Mouse (Mus musculus): ENCODE measurements at regions not wholly inside any gene's neighbourhood (a gene's known extent, or its start where the extent isn't known, plus 50 kb on each side); places are given as distances from the start of the nearest gene placed in this dataset.

DNA sequence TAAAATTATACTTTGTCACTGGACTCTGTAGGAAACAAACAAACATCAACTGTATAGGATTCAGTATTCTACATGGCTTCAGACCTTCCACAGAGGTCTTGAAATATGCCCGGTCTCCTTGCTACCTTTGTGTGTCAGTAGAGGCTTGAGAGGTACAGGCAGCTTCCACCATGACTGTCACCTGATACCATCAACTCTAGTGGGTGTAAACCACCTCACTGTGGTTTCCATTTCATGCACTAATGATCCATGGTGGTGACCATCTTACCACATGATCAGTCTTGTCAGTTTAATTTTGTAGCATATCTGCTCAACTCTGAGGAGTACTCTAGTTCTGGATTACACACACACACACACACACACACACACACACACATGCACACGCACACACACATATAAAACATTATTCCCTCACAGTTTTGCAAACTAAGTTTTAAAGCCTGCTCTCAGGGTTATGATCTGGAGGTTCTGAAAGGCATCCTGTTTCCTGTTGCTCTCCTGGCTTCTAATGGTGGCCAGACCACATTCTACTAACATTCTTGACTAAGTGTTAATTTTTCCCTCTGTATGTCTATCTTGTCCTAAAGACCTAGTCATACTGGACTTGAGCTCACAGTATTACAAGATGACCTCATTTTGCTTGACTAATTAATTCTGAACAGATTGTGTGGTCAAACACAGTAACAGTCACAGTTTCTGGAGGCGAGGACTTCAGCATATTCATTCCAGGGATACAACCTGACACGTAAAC is 106.7 kb upstream of the Rgs1 start:
- Histone ChIP-seq H3K4me1 (ENCODE audit: insufficient read depth, low read length) (no peaks in the 10 kb centered on the region), H3K4me3 (ENCODE audit: low read length) (no peak overlapping the region), H3K27me3 (ENCODE audit: insufficient read depth, low read length) (no peaks in the 10 kb centered on the region), H3K9ac (replicated peaks; ENCODE audit: low read length) (no peak overlapping the region), H3K4me2 (ENCODE audit: low read depth, low read length) (no peak overlapping the region), H3K36me3 (ENCODE audit: insufficient read depth, low read length) (no peaks in the 10 kb centered on the region), H3K27ac (no peak overlapping the region), H3K9me3 (ENCODE audit: low read length) (no peaks in the 10 kb centered on the region)
- WGBS, result 90% methylated on average over 4 of the region's 4 CpGs
- no peak for TF ChIP-seq CTCF (IDR thresholded peaks at IDR 0.05; ENCODE audit: low read depth)
- no peak for ATAC-seq
- no peak for DNase-seq (ENCODE audit: low spot score)

DNA sequence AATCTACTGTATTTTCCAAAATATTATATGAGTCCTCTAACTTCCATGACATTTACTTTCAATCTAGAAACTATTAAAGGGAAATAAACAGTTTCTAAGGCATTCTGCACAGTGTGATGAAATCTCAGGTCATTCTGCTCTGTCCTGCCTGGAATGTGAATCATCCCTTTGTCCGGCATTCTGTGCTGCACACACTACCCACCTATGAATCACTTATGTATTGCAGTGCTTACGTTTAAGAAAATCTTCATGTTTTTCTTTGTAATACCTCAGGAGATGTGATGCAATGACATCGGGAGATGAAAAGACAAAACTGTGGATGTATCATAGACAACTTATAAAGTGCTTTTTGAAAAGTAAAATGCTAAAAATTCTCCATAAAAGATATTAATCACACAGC is 106.0 kb upstream of the Rgs1 start:
- no peak overlapping the region for H3K4me2 ChIP-seq (ENCODE audit: low read depth, low read length)
- ATAC-seq (no peak), DNase-seq (ENCODE audit: low spot score) (no peak)
- no peak overlapping the region for H3K9ac ChIP-seq (replicated peaks; ENCODE audit: low read length)
- H3K9me3 ChIP-seq (ENCODE audit: low read length), result no peaks in the 10 kb centered on the region
- H3K27me3 ChIP-seq (ENCODE audit: insufficient read depth, low read length), result no peaks in the 10 kb centered on the region
- H3K4me3 ChIP-seq (ENCODE audit: low read length), result no peak overlapping the region
- no peaks in the 10 kb centered on the region for H3K4me1 ChIP-seq (ENCODE audit: insufficient read depth, low read length)
- H3K36me3 ChIP-seq (ENCODE audit: insufficient read depth, low read length), result no peaks in the 10 kb centered on the region
- H3K27ac ChIP-seq, result no peak overlapping the region
- no peak for TF ChIP-seq CTCF (IDR thresholded peaks at IDR 0.05; ENCODE audit: low read depth)
- 89% methylated on average over 3 of the region's 3 CpGs for WGBS

DNA sequence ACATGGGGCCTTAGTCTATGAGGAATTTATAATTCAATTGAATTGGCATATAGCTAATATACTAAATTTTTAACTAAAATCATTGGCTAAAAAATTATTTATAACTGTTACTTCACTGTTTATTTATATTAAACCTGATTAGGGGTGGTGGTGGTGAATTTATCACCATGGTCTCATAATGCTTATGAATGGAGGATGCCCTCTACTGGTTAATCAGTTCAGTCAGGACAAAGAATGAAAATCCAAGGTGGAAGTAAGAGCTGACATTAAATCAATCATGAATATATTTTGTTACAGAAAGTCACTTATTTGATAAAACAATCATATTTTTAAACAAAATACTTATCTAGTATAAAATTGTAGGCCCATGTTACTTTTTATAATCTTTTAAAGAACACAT is 104.3 kb upstream of the Rgs1 start:
- H3K9ac ChIP-seq (replicated peaks; ENCODE audit: low read length), result no peak overlapping the region
- no peaks in the 10 kb centered on the region for H3K36me3 ChIP-seq (ENCODE audit: insufficient read depth, low read length)
- H3K9me3 ChIP-seq (ENCODE audit: low read length), result no peaks in the 10 kb centered on the region
- H3K27ac ChIP-seq, result no peak overlapping the region
- H3K4me1 ChIP-seq (ENCODE audit: insufficient read depth, low read length), result no peaks in the 10 kb centered on the region
- H3K4me2 ChIP-seq (ENCODE audit: low read depth, low read length), result no peak overlapping the region
- peak; percentile 43 for TF ChIP-seq CTCF (IDR thresholded peaks at IDR 0.05; ENCODE audit: low read depth)
- H3K27me3 ChIP-seq (ENCODE audit: insufficient read depth, low read length), result no peaks in the 10 kb centered on the region
- ATAC-seq (no peak), DNase-seq (ENCODE audit: low spot score) (peak; percentile 9)
- no peak overlapping the region for H3K4me3 ChIP-seq (ENCODE audit: low read length)

DNA sequence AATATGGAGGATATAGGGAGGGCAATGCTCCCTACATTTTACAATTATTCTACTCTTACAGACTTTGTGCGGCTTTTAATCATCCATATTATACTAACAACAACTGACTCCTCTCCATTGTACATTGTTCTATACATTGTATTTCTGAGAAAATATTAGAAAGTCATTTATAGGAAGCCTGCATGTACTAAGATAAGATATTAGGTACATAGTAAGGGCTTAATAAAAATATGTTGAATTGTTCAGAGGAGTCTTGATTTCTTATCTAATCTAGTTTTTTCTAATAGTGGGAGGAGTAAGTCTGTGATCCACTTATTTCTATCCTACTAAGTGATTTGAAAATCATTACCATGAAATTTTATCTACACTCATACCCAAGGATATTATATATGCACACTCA is 94.8 kb upstream of the Rgs1 start:
- no peaks in the 10 kb centered on the region for H3K4me1 ChIP-seq (ENCODE audit: insufficient read depth, low read length)
- TF ChIP-seq CTCF (IDR thresholded peaks at IDR 0.05; ENCODE audit: low read depth), result no peak
- 96% methylated on average over 1 of the region's 1 CpGs for WGBS
- ATAC-seq (no peak), DNase-seq (ENCODE audit: low spot score) (no peak)
- H3K4me3 ChIP-seq (ENCODE audit: low read length), result no peak overlapping the region
- H3K27ac ChIP-seq, result no peak overlapping the region
- no peaks in the 10 kb centered on the region for H3K27me3 ChIP-seq (ENCODE audit: insufficient read depth, low read length)
- no peaks in the 10 kb centered on the region for H3K36me3 ChIP-seq (ENCODE audit: insufficient read depth, low read length)
- no peak overlapping the region for H3K9ac ChIP-seq (replicated peaks; ENCODE audit: low read length)
- H3K4me2 ChIP-seq (ENCODE audit: low read depth, low read length), result no peak overlapping the region
- no peaks in the 10 kb centered on the region for H3K9me3 ChIP-seq (ENCODE audit: low read length)

DNA sequence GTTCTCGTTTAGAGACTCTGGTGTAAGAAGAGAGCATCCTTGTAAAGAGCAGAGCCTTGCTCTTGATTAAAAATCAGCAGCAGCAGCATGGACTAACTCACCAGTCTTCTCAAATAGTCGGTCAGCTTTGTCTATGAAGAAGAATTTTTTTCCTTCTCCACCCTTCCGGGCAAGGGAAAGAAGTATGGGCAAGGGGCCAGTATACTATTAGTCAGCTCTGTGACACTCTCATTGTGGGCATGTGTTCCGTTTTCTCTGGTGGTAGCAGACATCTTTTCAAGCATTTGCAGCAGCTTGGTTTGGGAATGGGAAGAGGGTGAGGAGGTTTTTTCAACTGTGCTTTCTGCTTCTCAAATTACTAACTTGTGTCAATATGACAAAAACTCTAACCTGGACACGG is 94.3 kb upstream of the Rgs1 start:
- Histone ChIP-seq H3K9me3 (ENCODE audit: low read length) (no peaks in the 10 kb centered on the region), H3K36me3 (ENCODE audit: insufficient read depth, low read length) (no peaks in the 10 kb centered on the region), H3K4me2 (ENCODE audit: low read depth, low read length) (no peak overlapping the region), H3K9ac (replicated peaks; ENCODE audit: low read length) (no peak overlapping the region), H3K27ac (no peak overlapping the region), H3K4me1 (ENCODE audit: insufficient read depth, low read length) (no peaks in the 10 kb centered on the region), H3K4me3 (ENCODE audit: low read length) (no peak overlapping the region), H3K27me3 (ENCODE audit: insufficient read depth, low read length) (no peaks in the 10 kb centered on the region)
- 61% methylated on average over 5 of the region's 5 CpGs for WGBS
- TF ChIP-seq CTCF (IDR thresholded peaks at IDR 0.05; ENCODE audit: low read depth), result no peak
- ATAC-seq (no peak), DNase-seq (ENCODE audit: low spot score) (no peak)

DNA sequence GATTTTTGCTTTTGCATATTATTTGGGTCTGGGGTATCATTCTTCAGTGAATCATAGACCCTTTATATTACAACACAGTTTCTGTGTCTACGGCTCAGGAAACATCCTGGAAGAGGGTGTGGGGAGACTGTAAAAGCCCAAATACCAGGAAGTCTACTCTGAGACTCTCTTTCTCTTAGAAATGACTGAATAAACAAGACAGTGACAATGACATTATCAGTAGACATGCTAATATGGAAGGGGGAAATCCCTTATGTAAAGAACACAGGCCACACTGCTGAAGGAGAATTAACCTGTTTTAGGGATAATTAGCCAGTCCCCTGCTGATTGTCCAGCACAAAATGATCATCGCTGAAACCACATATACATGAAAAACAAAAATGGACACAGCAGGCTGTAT is 88.5 kb upstream of the Rgs1 start:
- DNase-seq (ENCODE audit: low spot score), result no peak
- 81% methylated on average over 2 of the region's 2 CpGs for WGBS
- H3K9me3 ChIP-seq (ENCODE audit: low read length), result no peaks in the 10 kb centered on the region
- H3K4me3 ChIP-seq (ENCODE audit: low read length), result no peak overlapping the region
- no peaks in the 10 kb centered on the region for H3K36me3 ChIP-seq (ENCODE audit: insufficient read depth, low read length)
- no peak overlapping the region for H3K4me2 ChIP-seq (ENCODE audit: low read depth, low read length)
- H3K4me1 ChIP-seq (ENCODE audit: insufficient read depth, low read length), result no peaks in the 10 kb centered on the region
- H3K27ac ChIP-seq, result no peak overlapping the region
- no peaks in the 10 kb centered on the region for H3K27me3 ChIP-seq (ENCODE audit: insufficient read depth, low read length)
- no peak for TF ChIP-seq CTCF (IDR thresholded peaks at IDR 0.05; ENCODE audit: low read depth)
- no peak for ATAC-seq
- H3K9ac ChIP-seq (replicated peaks; ENCODE audit: low read length), result no peak overlapping the region

DNA sequence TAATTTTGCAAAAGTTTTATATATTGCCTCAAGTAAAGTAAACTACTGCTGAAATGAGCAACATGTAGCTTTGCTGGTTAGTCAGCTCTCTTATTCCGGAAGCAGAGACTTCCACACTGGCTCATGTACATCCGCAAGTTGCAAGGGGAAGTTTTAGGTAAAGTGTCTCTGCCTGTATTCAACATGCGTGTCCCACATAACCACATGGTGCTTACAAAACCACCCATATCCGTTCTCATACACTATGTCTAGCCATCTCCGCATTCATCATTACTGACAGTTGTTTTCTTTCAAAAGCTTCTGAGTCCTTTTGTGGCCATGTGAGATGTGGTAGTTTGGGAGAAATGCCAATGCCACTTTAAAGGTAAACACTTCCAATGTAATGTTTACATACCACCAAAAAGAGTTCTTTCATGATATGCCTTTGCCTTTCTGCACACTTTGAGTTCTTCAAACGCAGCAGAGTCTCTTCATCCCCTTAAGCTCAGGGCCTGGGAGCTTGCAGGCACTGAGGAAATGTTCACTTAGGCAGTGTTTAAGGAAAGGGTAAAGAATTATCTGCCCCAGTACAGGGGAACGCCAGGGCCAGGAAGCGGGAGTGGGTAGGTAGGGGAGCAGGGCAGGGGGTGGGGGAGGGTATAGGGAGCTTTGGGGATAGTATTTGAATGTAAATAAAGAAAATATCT is 81.5 kb upstream of the Rgs1 start:
- no peak overlapping the region for H3K4me2 ChIP-seq (ENCODE audit: low read depth, low read length)
- no peaks in the 10 kb centered on the region for H3K4me1 ChIP-seq (ENCODE audit: insufficient read depth, low read length)
- 82% methylated on average over 8 of the region's 8 CpGs for WGBS
- ATAC-seq (no peak), DNase-seq (ENCODE audit: low spot score) (no peak)
- no peak overlapping the region for H3K27ac ChIP-seq
- H3K27me3 ChIP-seq (ENCODE audit: insufficient read depth, low read length), result no peaks in the 10 kb centered on the region
- no peaks in the 10 kb centered on the region for H3K36me3 ChIP-seq (ENCODE audit: insufficient read depth, low read length)
- no peak overlapping the region for H3K4me3 ChIP-seq (ENCODE audit: low read length)
- no peak overlapping the region for H3K9ac ChIP-seq (replicated peaks; ENCODE audit: low read length)
- H3K9me3 ChIP-seq (ENCODE audit: low read length), result no peaks in the 10 kb centered on the region
- TF ChIP-seq CTCF (IDR thresholded peaks at IDR 0.05; ENCODE audit: low read depth), result no peak
